Mouse (Mus musculus): ENCODE results near the gene Tmem9.
A peak's percentile ranks its signal among the peaks of the same experiment; 100 is the strongest.

Tmem9 gene

GRCm38 (mm10) chr1:136007211-136008158 lies at the start of gene Tmem9:
Gene Tmem9, plus strand, starts transcription at chr1:136008150.
- DNase-seq = peak; percentile 90

GRCm38 (mm10) chr1:135958483-135958882 lies 49.5 kb upstream of the Tmem9 start:
- peak; percentile 42 for DNase-seq

GRCm38 (mm10) chr1:135963177-135963576 lies 44.8 kb upstream of the Tmem9 start:
- DNase-seq = no peak

GRCm38 (mm10) chr1:135964561-135964960 lies 43.4 kb upstream of the Tmem9 start:
- DNase-seq = no peak

GRCm38 (mm10) chr1:135967739-135968138 lies 40.2 kb upstream of the Tmem9 start:
- no peak for DNase-seq

DNA sequence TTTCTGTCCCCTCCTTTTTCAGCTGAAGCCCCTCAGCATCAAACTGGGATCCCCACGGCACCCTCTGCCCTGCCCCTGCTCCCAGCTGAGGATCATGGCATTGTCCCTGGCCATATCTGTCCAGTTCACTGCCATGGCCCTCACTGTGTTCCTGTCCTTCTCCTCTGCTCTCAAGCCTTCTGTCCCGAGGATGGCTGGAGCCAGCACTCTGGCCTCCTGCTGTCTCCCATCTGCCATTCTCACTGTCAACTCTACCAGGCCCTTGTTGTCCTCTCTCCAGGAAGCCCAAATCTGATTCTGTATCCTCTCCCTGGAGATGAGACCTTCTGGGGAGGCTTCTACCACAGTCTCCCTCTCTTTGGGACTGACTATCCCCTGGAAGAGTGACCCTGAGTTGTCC lies 37.5 kb upstream of the Tmem9 start:
- DNase-seq = no peak

DNA sequence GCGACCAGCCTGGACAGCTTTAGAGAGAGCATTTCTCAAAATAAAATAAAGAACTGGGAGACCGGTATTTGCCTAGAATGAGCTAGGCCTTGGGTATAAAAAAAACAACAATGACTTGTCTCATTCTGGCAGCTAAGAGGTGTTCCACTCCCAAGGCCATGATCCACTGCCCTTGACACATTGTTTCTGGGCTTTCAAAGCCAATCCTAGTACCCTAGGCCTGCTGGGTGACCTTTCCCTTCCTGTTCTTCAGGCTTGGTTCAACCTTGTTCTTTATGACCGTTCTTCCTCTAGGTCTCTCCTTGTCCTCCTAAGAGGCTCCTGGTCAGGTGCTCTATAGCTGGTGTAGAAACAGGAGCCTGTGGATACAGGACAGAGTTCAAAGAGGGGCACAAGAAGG lies 35.4 kb upstream of the Tmem9 start:
- no peak for DNase-seq

DNA sequence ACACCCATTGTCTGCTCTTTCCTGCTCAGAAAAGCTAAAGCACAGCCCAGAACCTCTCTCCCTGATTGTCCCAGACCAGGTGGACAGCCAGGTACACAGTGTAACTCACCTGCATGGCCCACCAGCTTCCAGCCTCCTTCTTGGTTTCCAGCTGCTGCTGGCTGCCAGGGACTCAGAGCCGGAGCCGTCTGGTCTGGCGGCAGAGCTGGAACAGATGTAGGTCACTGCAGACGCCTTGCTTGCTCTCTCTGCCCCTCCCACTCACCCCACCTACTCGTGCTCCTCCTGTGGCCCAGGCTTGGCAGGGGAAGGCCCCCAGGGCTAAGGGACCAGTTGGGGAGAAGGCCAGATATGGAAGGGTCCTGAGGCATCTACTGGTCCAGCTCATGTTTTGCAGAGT lies 23.8 kb upstream of the Tmem9 start:
- DNase-seq = no peak

DNA sequence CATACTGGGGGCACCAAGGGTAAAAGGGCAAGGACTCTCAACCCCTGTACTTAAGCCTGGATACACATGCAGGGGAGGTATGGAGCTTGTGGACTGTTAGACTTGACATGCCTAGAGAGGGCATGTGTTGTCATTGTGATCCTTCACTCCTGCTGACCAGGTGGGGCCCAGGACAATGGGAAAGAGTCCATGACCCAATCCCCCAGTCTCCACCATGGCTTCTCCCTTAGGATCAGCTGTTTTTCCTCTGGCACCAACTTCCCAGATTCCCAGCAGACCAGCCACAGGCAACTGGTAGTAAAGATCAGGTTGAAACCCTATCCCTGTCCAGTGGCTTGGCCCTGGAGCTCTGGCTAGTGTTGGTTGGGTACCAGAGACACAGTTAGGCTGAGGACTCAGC lies 18.1 kb upstream of the Tmem9 start:
- DNase-seq = no peak

- no peak for DNase-seq
These were observed 14.5 kb upstream of the Tmem9 start for GRCm38 (mm10) chr1:135993470-135993869.

GRCm38 (mm10) chr1:135997537-135997936 lies 10.4 kb upstream of the Tmem9 start:
- no peak for DNase-seq

- no peak for DNase-seq
These were observed 8.1 kb upstream of the Tmem9 start for GRCm38 (mm10) chr1:135999720-136000287.

DNA sequence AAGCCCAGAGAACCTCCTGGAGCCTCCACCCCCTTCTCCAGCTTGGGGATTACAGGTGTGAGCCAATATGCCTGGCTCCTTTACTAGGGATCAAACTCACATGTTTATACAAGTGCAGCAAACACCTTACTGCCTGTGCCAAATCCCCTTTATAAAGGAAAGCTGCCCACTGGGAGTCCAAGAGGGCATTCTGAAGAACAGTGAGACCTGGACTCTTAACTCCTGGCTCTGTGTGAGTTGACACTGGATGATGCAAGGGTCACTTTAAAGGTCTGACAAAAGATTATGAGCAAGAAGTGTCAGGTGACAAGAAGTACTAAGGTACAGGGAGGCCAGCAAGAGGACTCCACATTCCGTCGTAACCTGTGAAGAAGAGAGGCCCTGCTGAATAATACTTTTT lies 6.5 kb upstream of the Tmem9 start:
- DNase-seq = no peak

- DNase-seq = no peak
These were observed 1.6 kb upstream of the Tmem9 start, which contains the start of gene Igfn1 for GRCm38 (mm10) chr1:136006292-136006748. Gene Igfn1, minus strand, starts transcription at chr1:136006342.

DNA sequence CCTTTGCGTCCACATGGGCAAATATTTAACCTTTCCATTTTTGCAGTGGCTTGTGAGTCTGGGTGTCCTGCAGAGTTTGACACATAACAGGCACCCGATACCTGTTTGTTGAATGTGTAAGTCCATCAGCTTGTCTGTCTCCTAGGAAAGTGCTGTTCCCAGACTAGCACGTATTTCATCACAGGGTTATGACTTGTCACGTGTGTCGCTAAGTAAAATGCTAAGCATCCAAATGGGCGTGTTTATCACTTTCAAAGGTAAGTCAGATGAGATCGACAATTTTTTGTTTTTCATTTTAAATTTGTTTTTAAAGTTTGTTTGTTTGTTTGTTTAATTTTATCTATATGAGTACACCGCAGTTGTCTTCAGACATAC lies 196 bp downstream of the Tmem9 start:
- DNase-seq = no peak

GRCm38 (mm10) chr1:136010247-136010646 lies 2.3 kb downstream of the Tmem9 start:
- no peak for DNase-seq

DNA sequence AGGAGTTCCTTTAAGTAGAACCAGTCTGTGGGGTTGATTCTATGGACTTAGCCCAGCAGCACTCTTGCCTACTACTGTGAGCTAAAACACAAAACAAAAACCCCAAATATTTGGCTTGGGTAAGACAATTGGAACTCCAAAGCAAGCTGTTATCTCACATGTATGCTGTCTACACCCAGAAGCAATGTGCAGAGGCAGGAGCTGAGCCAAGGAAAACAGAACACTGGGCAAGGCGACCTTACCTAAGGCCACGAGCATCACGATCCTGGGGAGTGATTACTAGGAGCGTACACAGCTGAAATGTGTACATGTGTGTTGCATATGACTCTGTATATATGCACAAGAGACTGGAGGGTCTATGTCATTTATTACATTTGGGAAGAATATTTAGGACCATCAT lies 5.6 kb downstream of the Tmem9 start:
- DNase-seq = no peak

GRCm38 (mm10) chr1:136014796-136015502 lies 7.0 kb downstream of the Tmem9 start:
- DNase-seq = no peak

DNA sequence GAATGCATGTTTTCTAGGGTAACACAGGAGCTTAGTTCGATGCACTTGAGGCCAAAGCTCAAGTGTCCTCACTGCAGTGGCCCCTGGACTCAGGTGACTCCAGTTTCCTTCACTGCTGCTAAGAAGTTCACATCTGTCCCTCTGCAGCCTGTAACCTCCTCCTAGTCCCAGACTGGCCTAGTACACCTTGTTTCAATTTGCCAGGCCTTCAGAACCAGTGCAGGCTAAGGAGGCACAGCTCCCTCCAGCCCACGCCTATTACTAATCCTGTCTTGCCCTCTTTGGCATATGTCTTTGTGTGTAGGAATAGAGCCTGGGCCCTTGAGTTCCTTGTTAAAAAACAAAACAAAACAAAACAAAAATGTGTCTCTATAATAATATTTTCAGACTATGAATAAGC lies 9.4 kb downstream of the Tmem9 start:
- no peak for DNase-seq

DNA sequence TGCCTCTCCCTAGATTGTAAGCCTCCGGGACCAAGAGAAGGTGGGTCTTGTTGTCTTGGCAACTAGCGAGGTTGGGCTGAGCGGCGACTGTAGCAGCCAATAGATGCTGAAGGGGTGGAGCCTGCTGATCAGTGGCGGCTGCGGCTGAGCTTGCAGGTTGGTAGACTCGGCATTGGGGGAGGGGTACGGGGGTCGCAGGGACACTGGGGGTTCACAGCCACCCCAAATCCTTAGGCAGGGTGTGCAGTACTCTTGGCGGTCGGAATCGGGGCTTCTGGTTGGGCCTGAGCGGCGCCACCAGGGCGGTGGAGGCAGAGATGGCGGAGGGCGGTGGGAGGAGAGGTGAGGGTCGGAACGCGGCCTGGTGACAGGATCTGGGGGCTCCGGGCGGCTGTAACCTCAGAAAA lies 10.0 kb downstream of the Tmem9 start:
- peak; percentile 97 for DNase-seq

- peak; percentile 48 for DNase-seq
These were observed 10.6 kb downstream of the Tmem9 start for GRCm38 (mm10) chr1:136018390-136019189.

DNA sequence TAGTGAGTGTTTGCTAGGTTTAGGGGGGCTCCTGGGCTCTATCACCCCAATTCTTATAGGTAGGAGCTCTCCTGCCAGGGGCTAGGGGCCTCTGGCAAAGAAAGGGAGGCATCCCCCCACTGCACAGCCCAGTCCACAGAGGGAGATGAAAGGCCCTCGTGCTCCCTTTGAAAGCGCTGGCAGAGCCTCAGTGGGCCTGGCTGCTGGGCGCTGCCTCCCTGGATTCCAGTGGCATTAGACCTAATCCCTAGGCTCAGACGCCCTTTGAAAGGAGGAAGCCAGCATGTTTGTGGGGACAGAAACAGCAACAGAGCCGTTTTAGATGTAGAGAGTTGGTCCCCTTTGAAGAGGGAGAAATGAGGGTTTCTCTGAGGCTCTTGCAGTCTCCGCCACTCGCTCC lies 22.3 kb downstream of the Tmem9 start:
- no peak for DNase-seq

GRCm38 (mm10) chr1:136031697-136032096 lies 23.7 kb downstream of the Tmem9 start:
- DNase-seq = no peak

All from lung, postnatal 10 days (tissue).